Mouse (Mus musculus) cerebellum, postnatal 14 days (tissue): Measurements from ENCODE around the gene Uhrf1bp1l.

Experiments used
- DNase-seq, 2 experiments: peaks; one replicate each; pipeline ENCODE4 v3.0.0; 2021; ENCODE audit warnings: mixed read lengths in 2 of 2

Gene Uhrf1bp1l

GRCm38 (mm10) chr10:89746581-89746980 lies 1.8 kb downstream of the Uhrf1bp1l start:
- DNase-seq, result no peak

GRCm38 (mm10) chr10:89747221-89747905 lies 2.6 kb downstream of the Uhrf1bp1l start:
- peak; percentile 11 to 21 for DNase-seq

- no peak for DNase-seq
Observed at GRCm38 (mm10) chr10:89747911-89748310, 3.1 kb downstream of the Uhrf1bp1l start.

- no peak for DNase-seq
Observed at GRCm38 (mm10) chr10:89748619-89749018, 3.8 kb downstream of the Uhrf1bp1l start.

- DNase-seq, result no peak
Observed at GRCm38 (mm10) chr10:89751069-89751468, 6.3 kb downstream of the Uhrf1bp1l start.

- DNase-seq, result no peak
Observed at GRCm38 (mm10) chr10:89755231-89755630, 10.4 kb downstream of the Uhrf1bp1l start.

- no peak for DNase-seq
Observed at GRCm38 (mm10) chr10:89760772-89761171, 16.0 kb downstream of the Uhrf1bp1l start.

GRCm38 (mm10) chr10:89764457-89765121 lies 19.8 kb downstream of the Uhrf1bp1l start:
- no peak for DNase-seq

- no peak for DNase-seq
Observed at GRCm38 (mm10) chr10:89765790-89766714, 21.3 kb downstream of the Uhrf1bp1l start.

GRCm38 (mm10) chr10:89768352-89769020 lies 23.7 kb downstream of the Uhrf1bp1l start:
- DNase-seq, result no peak

- no peak for DNase-seq
Observed at GRCm38 (mm10) chr10:89769096-89769495, 24.3 kb downstream of the Uhrf1bp1l start.

- no peak for DNase-seq
Observed at GRCm38 (mm10) chr10:89771894-89772293, 27.1 kb downstream of the Uhrf1bp1l start.

- DNase-seq, result no peak
Observed at GRCm38 (mm10) chr10:89776029-89776428, 31.2 kb downstream of the Uhrf1bp1l start.

GRCm38 (mm10) chr10:89791870-89792269 lies 47.1 kb downstream of the Uhrf1bp1l start:
- no peak for DNase-seq

- peak; percentile 11 to 30 for DNase-seq
Observed at GRCm38 (mm10) chr10:89794121-89794520, 49.3 kb downstream of the Uhrf1bp1l start.

GRCm38 (mm10) chr10:89819146-89819545 lies 74.4 kb downstream of the Uhrf1bp1l start:
- no peak for DNase-seq

GRCm38 (mm10) chr10:89823906-89824305 lies 79.1 kb downstream of the Uhrf1bp1l start:
- DNase-seq, result no peak

GRCm38 (mm10) chr10:89826896-89827295 lies 82.1 kb downstream of the Uhrf1bp1l start:
- DNase-seq, result peak; percentile 72 to 85

- DNase-seq, result no peak
Observed at GRCm38 (mm10) chr10:89832334-89832733, 87.5 kb downstream of the Uhrf1bp1l start.

- DNase-seq, result peak; percentile 51 to 71
Observed at GRCm38 (mm10) chr10:89833166-89833565, 88.4 kb downstream of the Uhrf1bp1l start.

GRCm38 (mm10) chr10:89837476-89837875 lies 92.7 kb downstream of the Uhrf1bp1l start:
- DNase-seq, result peak in 1 of 2 experiments; percentile 48

- DNase-seq, result no peak
Observed at GRCm38 (mm10) chr10:89838834-89839233, 94.0 kb downstream of the Uhrf1bp1l start.

GRCm38 (mm10) chr10:89850951-89851350 lies 106.2 kb downstream of the Uhrf1bp1l start:
- DNase-seq, result no peak
